Mouse (Mus musculus): Measurements from ENCODE around the gene Hnrnpa2b1. TPM values are rescaled to one million over a fixed set of nuclear protein-coding genes. Genes with fewer than 3 reads are reported as not detected.
"Not testable (repeated sequence)": the region's sequence is repeated elsewhere in the genome, so short reads cannot be mapped to it uniquely, and the experiment has no call there.

Hnrnpa2b1 gene
- polyA plus RNA-seq, 1 experiment: 154 TPM

DNA sequence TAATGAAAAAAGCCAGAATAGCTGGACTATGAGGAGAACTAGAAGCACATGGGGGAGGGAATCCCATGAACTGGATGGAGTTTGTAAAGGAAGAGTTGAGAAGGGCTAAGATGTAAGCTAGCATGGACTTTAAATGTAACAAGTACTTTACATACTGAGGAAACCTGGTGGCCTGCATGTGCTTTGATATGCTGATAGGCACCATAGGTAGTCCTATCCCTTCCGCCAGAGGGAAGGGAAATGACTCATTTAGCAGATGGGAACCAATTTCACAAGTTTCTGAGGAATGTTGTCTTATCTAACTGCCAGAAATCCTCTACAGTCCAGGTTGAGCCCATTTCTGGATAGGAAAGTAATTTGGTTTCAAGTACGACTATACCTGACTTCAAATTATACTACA lies 16.0 kb upstream of the Hnrnpa2b1 start:
- Histone ChIP-seq H3K27me3 (ENCODE audit: control insufficient read depth, insufficient read depth, low read length) (no peaks in the 10 kb centered on the region), H3K36me3 (ENCODE audit: control insufficient read depth, insufficient read depth, low read length) (peaks cover 22% of the 10 kb centered on the region), H3K4me3 (ENCODE audit: control insufficient read depth, insufficient read depth, low read length) (no peak overlapping the region), H3K4me1 (replicated peaks; ENCODE audit: control insufficient read depth, insufficient read depth, low read length) (no peaks in the 10 kb centered on the region), H3K27ac (ENCODE audit: control insufficient read depth, insufficient read depth, low read length) (no peak overlapping the region)
- no peak for DNase-seq
- 87% methylated on average over 2 of the region's 2 CpGs for WGBS
- TF ChIP-seq POLR2A (IDR thresholded peaks at IDR 0.05; ENCODE audit: control insufficient read depth, extremely low read depth, insufficient read depth, low read length, poor library complexity) (no peak), CTCF (IDR thresholded peaks at IDR 0.05; ENCODE audit: borderline replicate concordance, control insufficient read depth, extremely low read depth, insufficient read depth, low read length, poor library complexity) (no peak)

DNA sequence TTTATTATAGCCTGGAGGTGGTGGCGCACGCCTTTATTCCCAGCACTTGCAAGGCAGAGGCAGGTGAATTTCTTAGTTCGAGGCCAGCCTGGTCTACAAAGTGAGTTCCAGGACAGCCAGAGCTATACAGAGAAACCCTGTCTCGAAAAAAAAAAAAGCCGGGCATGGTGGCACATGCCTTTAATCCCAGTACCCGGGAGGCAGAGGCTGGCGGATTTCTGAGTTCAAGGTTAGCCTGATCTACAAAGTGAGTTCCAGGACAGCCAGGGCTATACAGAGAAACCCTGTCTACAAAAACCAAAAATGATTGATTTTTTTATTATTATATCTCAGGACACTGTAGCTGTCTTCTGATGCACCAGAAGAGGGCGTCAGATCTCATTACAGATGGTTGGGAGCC lies 14.9 kb upstream of the Hnrnpa2b1 start:
- H3K4me3 ChIP-seq (ENCODE audit: control insufficient read depth, insufficient read depth, low read length); DNase-seq; H3K4me1 ChIP-seq (replicated peaks; ENCODE audit: control insufficient read depth, insufficient read depth, low read length); H3K27ac ChIP-seq (ENCODE audit: control insufficient read depth, insufficient read depth, low read length); H3K27me3 ChIP-seq (ENCODE audit: control insufficient read depth, insufficient read depth, low read length): not testable (repeated sequence)
- peaks cover 32% of the 10 kb centered on the region for H3K36me3 ChIP-seq (ENCODE audit: control insufficient read depth, insufficient read depth, low read length)
- WGBS: 96% methylated on average over 8 of the region's 8 CpGs

DNA sequence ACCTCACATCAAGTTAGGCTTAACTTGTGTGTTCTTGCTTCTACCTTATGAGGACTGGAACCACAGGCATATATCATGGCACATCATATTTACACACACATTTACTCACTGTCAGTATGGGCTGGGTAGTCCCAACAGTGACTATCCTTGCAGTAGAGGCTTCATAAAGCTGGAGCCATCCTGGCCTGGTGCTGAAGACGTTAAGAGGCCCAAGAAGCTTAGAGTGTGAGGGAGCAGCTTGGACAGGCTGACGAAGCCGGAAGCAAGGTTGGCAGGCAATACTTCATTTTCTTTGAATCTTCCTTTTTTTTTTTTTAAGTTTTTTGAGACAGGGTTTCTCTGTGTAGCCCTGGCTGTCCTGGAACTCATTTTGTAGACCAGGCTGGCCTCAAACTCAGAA lies 14.2 kb upstream of the Hnrnpa2b1 start:
- no peak for DNase-seq
- no peak overlapping the region for H3K27ac ChIP-seq (ENCODE audit: control insufficient read depth, insufficient read depth, low read length)
- peaks cover 39% of the 10 kb centered on the region for H3K36me3 ChIP-seq (ENCODE audit: control insufficient read depth, insufficient read depth, low read length)
- WGBS: 97% methylated on average over 3 of the region's 3 CpGs
- H3K4me3 ChIP-seq (ENCODE audit: control insufficient read depth, insufficient read depth, low read length): no peak overlapping the region
- no peaks in the 10 kb centered on the region for H3K4me1 ChIP-seq (replicated peaks; ENCODE audit: control insufficient read depth, insufficient read depth, low read length)
- no peaks in the 10 kb centered on the region for H3K27me3 ChIP-seq (ENCODE audit: control insufficient read depth, insufficient read depth, low read length)
- no peak for TF ChIP-seq CTCF (IDR thresholded peaks at IDR 0.05; ENCODE audit: borderline replicate concordance, control insufficient read depth, extremely low read depth, insufficient read depth, low read length, poor library complexity)
- no peak for TF ChIP-seq POLR2A (IDR thresholded peaks at IDR 0.05; ENCODE audit: control insufficient read depth, extremely low read depth, insufficient read depth, low read length, poor library complexity)

DNA sequence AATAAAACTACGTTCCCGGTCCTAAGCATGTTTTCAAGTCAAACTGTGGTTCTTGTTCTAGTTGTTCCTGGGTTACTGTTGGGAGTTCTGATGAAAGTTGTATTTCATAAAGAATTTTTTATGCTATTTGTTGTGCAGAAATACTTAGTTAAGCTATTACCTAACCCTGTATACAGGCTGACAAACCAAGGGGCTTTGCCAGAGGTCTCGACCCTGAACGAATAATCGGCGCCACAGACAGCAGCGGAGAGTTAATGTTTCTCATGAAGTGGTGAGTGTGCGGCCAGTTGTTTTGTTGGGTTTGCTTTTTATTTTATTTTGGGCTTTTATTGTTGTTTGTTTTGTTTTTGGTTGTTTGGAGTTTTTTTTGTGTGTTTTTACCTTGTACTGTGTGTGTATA lies 11.9 kb upstream of the Hnrnpa2b1 start:
- Histone ChIP-seq H3K36me3 (ENCODE audit: control insufficient read depth, insufficient read depth, low read length) (peaks cover 59% of the 10 kb centered on the region), H3K4me3 (ENCODE audit: control insufficient read depth, insufficient read depth, low read length) (no peak overlapping the region), H3K27ac (ENCODE audit: control insufficient read depth, insufficient read depth, low read length) (no peak overlapping the region), H3K4me1 (replicated peaks; ENCODE audit: control insufficient read depth, insufficient read depth, low read length) (no peaks in the 10 kb centered on the region), H3K27me3 (ENCODE audit: control insufficient read depth, insufficient read depth, low read length) (no peaks in the 10 kb centered on the region)
- DNase-seq: no peak
- WGBS: 99% methylated on average over 8 of the region's 8 CpGs
- TF ChIP-seq POLR2A (IDR thresholded peaks at IDR 0.05; ENCODE audit: control insufficient read depth, extremely low read depth, insufficient read depth, low read length, poor library complexity) (no peak), CTCF (IDR thresholded peaks at IDR 0.05; ENCODE audit: borderline replicate concordance, control insufficient read depth, extremely low read depth, insufficient read depth, low read length, poor library complexity) (no peak)

DNA sequence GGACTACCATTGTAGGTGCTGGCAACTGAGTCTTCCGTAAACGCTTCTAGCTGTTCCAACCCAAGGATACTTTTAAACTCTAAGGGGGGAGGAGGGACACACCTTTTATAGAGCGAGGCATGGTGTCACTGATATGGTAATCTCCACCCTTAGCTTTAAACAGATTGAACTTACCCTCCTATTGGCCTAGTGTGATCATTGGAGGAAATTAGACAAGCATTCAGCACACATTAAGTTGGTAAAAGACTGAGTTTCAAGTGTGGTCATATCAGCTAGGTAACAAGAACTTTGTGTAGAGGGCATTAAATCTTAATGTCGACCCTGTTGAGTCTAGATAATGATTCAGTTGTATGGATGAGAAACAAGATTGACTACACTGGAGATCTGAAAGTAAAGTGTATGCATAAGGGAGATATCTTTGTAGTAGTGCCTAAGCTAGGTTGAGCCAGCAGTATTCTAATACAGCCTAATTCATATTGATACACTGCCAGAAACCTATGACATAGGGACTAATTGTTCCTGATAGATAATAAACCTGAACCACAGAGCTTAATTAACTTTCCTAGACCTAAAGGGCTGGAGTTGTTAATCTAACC lies 9.5 kb upstream of the Hnrnpa2b1 start:
- H3K36me3 ChIP-seq (ENCODE audit: control insufficient read depth, insufficient read depth, low read length): peaks cover 78% of the 10 kb centered on the region
- no peak overlapping the region for H3K27ac ChIP-seq (ENCODE audit: control insufficient read depth, insufficient read depth, low read length)
- TF ChIP-seq POLR2A (IDR thresholded peaks at IDR 0.05; ENCODE audit: control insufficient read depth, extremely low read depth, insufficient read depth, low read length, poor library complexity): no peak
- TF ChIP-seq CTCF (IDR thresholded peaks at IDR 0.05; ENCODE audit: borderline replicate concordance, control insufficient read depth, extremely low read depth, insufficient read depth, low read length, poor library complexity): no peak
- no peak overlapping the region for H3K4me3 ChIP-seq (ENCODE audit: control insufficient read depth, insufficient read depth, low read length)
- H3K4me1 ChIP-seq (replicated peaks; ENCODE audit: control insufficient read depth, insufficient read depth, low read length): no peaks in the 10 kb centered on the region
- 97% methylated on average over 4 of the region's 4 CpGs for WGBS
- DNase-seq: no peak
- no peaks in the 10 kb centered on the region for H3K27me3 ChIP-seq (ENCODE audit: control insufficient read depth, insufficient read depth, low read length)

DNA sequence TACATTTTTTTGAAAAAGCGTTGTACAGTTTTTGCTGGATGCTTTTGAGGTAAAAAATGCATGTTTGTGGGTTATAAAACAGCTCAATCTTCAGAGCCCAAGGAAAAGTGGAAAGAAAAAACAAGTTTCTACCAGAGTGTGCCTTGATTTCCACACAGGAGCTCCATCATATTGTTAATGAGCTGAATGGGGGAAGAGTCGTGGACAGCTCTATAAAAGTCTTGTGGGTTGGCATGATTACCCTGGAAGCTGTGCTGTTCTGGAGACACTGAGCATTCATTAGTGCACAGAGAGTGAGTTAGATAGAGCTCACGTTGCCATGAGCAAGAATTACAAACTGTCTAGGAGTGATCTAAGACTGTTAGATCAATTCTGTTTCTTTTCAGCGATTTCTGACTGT lies 2.5 kb upstream of the Hnrnpa2b1 start:
- no peak overlapping the region for H3K27ac ChIP-seq (ENCODE audit: control insufficient read depth, insufficient read depth, low read length)
- H3K27me3 ChIP-seq (ENCODE audit: control insufficient read depth, insufficient read depth, low read length): no peaks in the 10 kb centered on the region
- peaks cover 5% of the 10 kb centered on the region for H3K4me1 ChIP-seq (replicated peaks; ENCODE audit: control insufficient read depth, insufficient read depth, low read length)
- H3K36me3 ChIP-seq (ENCODE audit: control insufficient read depth, insufficient read depth, low read length): peaks cover 35% of the 10 kb centered on the region
- WGBS: 44% methylated on average over 4 of the region's 4 CpGs
- H3K4me3 ChIP-seq (ENCODE audit: control insufficient read depth, insufficient read depth, low read length): no peak overlapping the region
- no peak for TF ChIP-seq CTCF (IDR thresholded peaks at IDR 0.05; ENCODE audit: borderline replicate concordance, control insufficient read depth, extremely low read depth, insufficient read depth, low read length, poor library complexity)
- no peak for TF ChIP-seq POLR2A (IDR thresholded peaks at IDR 0.05; ENCODE audit: control insufficient read depth, extremely low read depth, insufficient read depth, low read length, poor library complexity)
- no peak for DNase-seq

DNA sequence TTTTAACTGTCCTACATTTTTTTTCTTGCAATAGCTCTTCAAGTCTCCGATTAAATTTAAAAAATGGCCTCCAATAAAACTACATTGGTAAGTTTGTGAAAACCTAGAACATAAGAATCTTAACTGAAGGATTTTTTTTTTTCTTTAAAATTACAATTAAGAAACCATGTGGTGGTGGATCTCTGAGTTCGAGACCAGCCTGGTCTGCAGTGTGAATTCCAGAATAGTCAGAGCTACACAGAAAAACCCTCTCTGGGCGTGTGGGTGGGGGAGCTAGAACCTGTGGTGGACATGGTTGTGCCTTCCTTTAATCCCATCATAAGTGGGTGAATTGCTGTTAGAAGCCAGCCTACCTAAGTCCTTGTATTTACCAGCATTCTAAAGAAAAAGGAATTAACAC lies 2.1 kb upstream of the Hnrnpa2b1 start:
- no peaks in the 10 kb centered on the region for H3K27me3 ChIP-seq (ENCODE audit: control insufficient read depth, insufficient read depth, low read length)
- DNase-seq: no peak
- no peak overlapping the region for H3K27ac ChIP-seq (ENCODE audit: control insufficient read depth, insufficient read depth, low read length)
- peak overlapping the region; percentile 9; the same call in 1 of the 2 replicates for H3K4me3 ChIP-seq (ENCODE audit: control insufficient read depth, insufficient read depth, low read length)
- peaks cover 6% of the 10 kb centered on the region for H3K4me1 ChIP-seq (replicated peaks; ENCODE audit: control insufficient read depth, insufficient read depth, low read length)
- TF ChIP-seq POLR2A (IDR thresholded peaks at IDR 0.05; ENCODE audit: control insufficient read depth, extremely low read depth, insufficient read depth, low read length, poor library complexity) (no peak), CTCF (IDR thresholded peaks at IDR 0.05; ENCODE audit: borderline replicate concordance, control insufficient read depth, extremely low read depth, insufficient read depth, low read length, poor library complexity) (no peak)
- WGBS: 13% methylated on average over 3 of the region's 3 CpGs
- peaks cover 34% of the 10 kb centered on the region for H3K36me3 ChIP-seq (ENCODE audit: control insufficient read depth, insufficient read depth, low read length)

Measured in thymus, adult 2 months (tissue).